Mouse (Mus musculus): ENCODE results near the gene Rasa2.

DNA sequence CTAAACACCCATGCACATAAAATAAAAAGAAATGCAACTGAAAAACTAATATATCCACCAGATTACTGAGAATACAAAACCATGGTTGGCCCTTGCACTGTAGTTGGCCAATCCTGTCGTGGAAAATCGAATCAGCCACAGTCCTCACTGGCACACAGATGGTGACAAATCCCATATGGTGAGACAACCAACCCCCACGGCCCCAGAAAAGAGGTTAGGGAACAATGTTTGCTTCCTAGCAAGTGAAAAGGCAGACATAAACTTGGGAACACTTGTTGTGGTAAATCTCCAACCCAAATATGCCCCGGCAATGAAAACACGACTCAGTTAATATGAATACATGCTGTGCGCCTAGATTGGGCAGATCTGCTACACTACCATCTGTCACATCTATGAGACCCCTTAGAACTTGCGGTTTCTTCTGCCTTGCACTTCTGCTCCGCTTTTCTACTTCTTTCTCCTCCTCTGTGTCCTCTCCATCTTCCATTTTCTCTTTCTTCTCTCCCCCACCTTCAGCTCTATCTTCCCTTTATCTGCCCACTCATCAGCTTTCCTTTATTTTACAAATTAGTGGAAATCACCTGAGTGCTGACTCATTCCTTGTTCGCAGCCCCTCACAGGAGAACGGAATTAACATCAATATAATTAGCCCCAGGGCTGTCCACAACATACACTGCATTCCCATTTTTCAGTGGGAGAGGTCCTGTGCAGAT, 101.3 kb downstream of the Rasa2 start:
- TF ChIP-seq ZC3H11A (IDR thresholded peaks at IDR 0.05; ENCODE audit: borderline replicate concordance, low read depth, low read length) (no peak), CHD2 (IDR thresholded peaks at IDR 0.05; ENCODE audit: low read depth, low read length) (no peak)

Data from ES-E14 (cell line).